Mouse (Mus musculus): ENCODE data around the gene R3hdm2. TPM values are rescaled to one million over a fixed set of nuclear protein-coding genes. Genes with fewer than 3 reads are reported as not detected.

The R3hdm2 gene
- total and polyA plus RNA-seq, 2 experiments from 2014 or later = 37.2 to 51.0 TPM

GRCm38 (mm10) chr10:127338930-127339682, 41.0 kb upstream of the R3hdm2 start:
- Histone ChIP-seq H3K9ac (no peak overlapping the region; the same call in 1 of the 2 replicates), H3K9me3 (ENCODE audit: low read length) (no peaks in the 10 kb centered on the region), H3K4me3 (ENCODE audit: low read depth, low read length) (peak overlapping the region; percentile 28), H3K36me3 (ENCODE audit: insufficient read depth) (no peaks in the 10 kb centered on the region), H3K4me1 (ENCODE audit: insufficient read depth) (peaks cover 13% of the 10 kb centered on the region), H3K4me2 (ENCODE audit: low read depth) (peak overlapping the region; percentile 53), H3K27me3 (ENCODE audit: insufficient read depth, low read length) (peaks cover 30% of the 10 kb centered on the region), H3K27ac (ENCODE audit: low read depth, low read length) (0 out of 2 replicates have a peak overlapping the region, but pooled peaks have one; percentile 21)
- peak; percentile 95 for TF ChIP-seq CTCF (IDR thresholded peaks at IDR 0.05; ENCODE audit: low read depth)
- under 1% methylated on average over 31 of the region's 31 CpGs for WGBS
- DNase-seq (peak; percentile 92), ATAC-seq (peak; percentile 87)

GRCm38 (mm10) chr10:127339683-127340576, 40.2 kb upstream of the R3hdm2 start:
- H3K27ac ChIP-seq (ENCODE audit: low read depth, low read length) = 0 out of 2 replicates have a peak overlapping the region, but pooled peaks have one; percentile 21
- peak; percentile 39 for DNase-seq
- peak overlapping the region; percentile 28 for H3K4me3 ChIP-seq (ENCODE audit: low read depth, low read length)
- H3K4me1 ChIP-seq (ENCODE audit: insufficient read depth) = peaks cover 13% of the 10 kb centered on the region
- ATAC-seq = peak; percentile 44
- H3K9me3 ChIP-seq (ENCODE audit: low read length) = no peaks in the 10 kb centered on the region
- H3K36me3 ChIP-seq (ENCODE audit: insufficient read depth) = no peaks in the 10 kb centered on the region
- TF ChIP-seq CTCF (IDR thresholded peaks at IDR 0.05; ENCODE audit: low read depth) = no peak
- WGBS = under 1% methylated on average over 41 of the region's 42 CpGs
- H3K4me2 ChIP-seq (ENCODE audit: low read depth) = peak overlapping the region; percentile 53
- H3K27me3 ChIP-seq (ENCODE audit: insufficient read depth, low read length) = peaks cover 30% of the 10 kb centered on the region
- H3K9ac ChIP-seq = no peak overlapping the region; the same call in 1 of the 2 replicates

- no peak overlapping the region for H3K9ac ChIP-seq
- H3K4me2 ChIP-seq (ENCODE audit: low read depth) = peak overlapping the region; percentile 53
- peaks cover 30% of the 10 kb centered on the region for H3K27me3 ChIP-seq (ENCODE audit: insufficient read depth, low read length)
- peak overlapping the region; percentile 28 for H3K4me3 ChIP-seq (ENCODE audit: low read depth, low read length)
- 3% methylated on average over 27 of the region's 27 CpGs for WGBS
- H3K36me3 ChIP-seq (ENCODE audit: insufficient read depth) = no peaks in the 10 kb centered on the region
- TF ChIP-seq CTCF (IDR thresholded peaks at IDR 0.05; ENCODE audit: low read depth) = no peak
- DNase-seq (peak; percentile 22), ATAC-seq (no peak)
- H3K9me3 ChIP-seq (ENCODE audit: low read length) = no peaks in the 10 kb centered on the region
- H3K27ac ChIP-seq (ENCODE audit: low read depth, low read length) = no peak overlapping the region
- peaks cover 13% of the 10 kb centered on the region for H3K4me1 ChIP-seq (ENCODE audit: insufficient read depth)
These were observed 39.4 kb upstream of the R3hdm2 start for GRCm38 (mm10) chr10:127340577-127341359.

GRCm38 (mm10) chr10:127341360-127341690, 38.8 kb upstream of the R3hdm2 start:
- DNase-seq (no peak), ATAC-seq (no peak)
- no peaks in the 10 kb centered on the region for H3K36me3 ChIP-seq (ENCODE audit: insufficient read depth)
- H3K4me3 ChIP-seq (ENCODE audit: low read depth, low read length) = peak overlapping the region; percentile 26; the same call in 1 of the 2 replicates
- TF ChIP-seq CTCF (IDR thresholded peaks at IDR 0.05; ENCODE audit: low read depth) = no peak
- H3K9ac ChIP-seq = no peak overlapping the region
- peaks cover 13% of the 10 kb centered on the region for H3K4me1 ChIP-seq (ENCODE audit: insufficient read depth)
- 2% methylated on average over 9 of the region's 11 CpGs for WGBS
- H3K9me3 ChIP-seq (ENCODE audit: low read length) = no peaks in the 10 kb centered on the region
- H3K27me3 ChIP-seq (ENCODE audit: insufficient read depth, low read length) = peaks cover 30% of the 10 kb centered on the region
- peak overlapping the region; percentile 53 for H3K4me2 ChIP-seq (ENCODE audit: low read depth)
- no peak overlapping the region for H3K27ac ChIP-seq (ENCODE audit: low read depth, low read length)

- Histone ChIP-seq H3K27me3 (ENCODE audit: insufficient read depth, low read length) (peaks cover 30% of the 10 kb centered on the region), H3K4me1 (ENCODE audit: insufficient read depth) (peaks cover 13% of the 10 kb centered on the region), H3K4me2 (ENCODE audit: low read depth) (peak within 1 kb of the TSS; percentile 53), H3K4me3 (ENCODE audit: low read depth, low read length) (peak within 1 kb of the TSS; percentile 26), H3K9me3 (ENCODE audit: low read length) (no peaks in the 10 kb centered on the region), H3K9ac (no peak within 1 kb of the TSS), H3K36me3 (ENCODE audit: insufficient read depth) (no peaks in the 10 kb centered on the region), H3K27ac (ENCODE audit: low read depth, low read length) (no peak within 1 kb of the TSS)
- 2% methylated on average over 29 of the region's 29 CpGs for WGBS
- peak; percentile 87 for DNase-seq
- peak; percentile 61 for ATAC-seq
- peak; percentile 89 for TF ChIP-seq CTCF (IDR thresholded peaks at IDR 0.05; ENCODE audit: low read depth)
These were observed 38.1 kb upstream of the R3hdm2 start, which contains the start of gene Gli1 for GRCm38 (mm10) chr10:127341891-127342639. Gli1 (minus strand) TSS chr10:127341974.

- Histone ChIP-seq H3K9me3 (ENCODE audit: low read length) (no peaks in the 10 kb centered on the region), H3K9ac (no peak overlapping the region), H3K27ac (ENCODE audit: low read depth, low read length) (no peak overlapping the region), H3K4me3 (ENCODE audit: low read depth, low read length) (no peak overlapping the region), H3K36me3 (ENCODE audit: insufficient read depth) (no peaks in the 10 kb centered on the region), H3K4me1 (ENCODE audit: insufficient read depth) (peaks cover 13% of the 10 kb centered on the region), H3K4me2 (ENCODE audit: low read depth) (no peak overlapping the region), H3K27me3 (ENCODE audit: insufficient read depth, low read length) (peaks cover 30% of the 10 kb centered on the region)
- no peak for TF ChIP-seq CTCF (IDR thresholded peaks at IDR 0.05; ENCODE audit: low read depth)
- ATAC-seq (no peak), DNase-seq (no peak)
- 65% methylated on average over 3 of the region's 3 CpGs for WGBS
These were observed 37.1 kb upstream of the R3hdm2 start for GRCm38 (mm10) chr10:127343029-127343428.

All from forebrain, postnatal 0 days (tissue).